Mouse (Mus musculus) spleen, adult 2 months (tissue): ENCODE measurements around the gene Serp2. TPM values are rescaled to one million over a fixed set of nuclear protein-coding genes. Genes with fewer than 3 reads are reported as not detected.

Experiments
- DNase-seq, 2 experiments: peaks; one replicate each; pipeline versions ENCODE4 v3.0.0 to v3.0.0-alpha.2; 2012 to 2021; ENCODE audit warnings: low spot score in 2 of 2, low read depth in 1 of 2
- H3K27ac ChIP-seq: fragments of 200-500 bp; 2 replicates; pipeline ENCODE4 v1.5.1; 2012; ENCODE audit warnings: low read length, inconsistent platforms; ENCODE audit not compliant: insufficient read depth
- H3K27me3 ChIP-seq: fragments of 200-500 bp; 2 replicates; pipeline ENCODE4 v1.6.1; 2012; ENCODE audit warnings: mild to moderate bottlenecking, moderate library complexity, low read length, inconsistent platforms; ENCODE audit not compliant: control insufficient read depth, insufficient read depth
- H3K36me3 ChIP-seq: fragments of 200-500 bp; 2 replicates; pipeline ENCODE4 v1.6.1; 2012; ENCODE audit warnings: mild to moderate bottlenecking, low read length, inconsistent platforms; ENCODE audit not compliant: control insufficient read depth, insufficient read depth
- H3K4me1 ChIP-seq: fragments of 200-500 bp; 2 replicates; pipeline ENCODE4 v1.6.1; 2011; ENCODE audit warnings: inconsistent platforms; ENCODE audit not compliant: control insufficient read depth, insufficient read depth, insufficient read length
- H3K4me3 ChIP-seq: fragments of 200-500 bp; 2 replicates; pipeline ENCODE4 v1.5.1; 2011; ENCODE audit warnings: mild to moderate bottlenecking, inconsistent platforms; ENCODE audit not compliant: insufficient read depth, insufficient read length; ENCODE audit errors: extremely low read depth
- CTCF ChIP-seq: fragments of 200-500 bp; IDR thresholded peaks from 2 replicates; pipeline ENCODE4 v1.5.1; 2011; ENCODE audit warnings: mild to moderate bottlenecking, inconsistent platforms; ENCODE audit not compliant: insufficient read depth, insufficient read length, insufficient replicate concordance; ENCODE audit errors: extremely low read depth
- POLR2A ChIP-seq: fragments of 200-500 bp; IDR thresholded peaks from 2 replicates; pipeline ENCODE4 v1.6.1; 2011; ENCODE audit warnings: low read depth, low read length, inconsistent platforms
- WGBS: fragments of 180-500 bp; shearing (Covaris S2); methylation state at CpG from one replicate; pipeline ENCODE4 v1.1.7; 2018; 5-methylcytosine and 5-hydroxymethylcytosine counted together
- polyA plus RNA-seq: library from polyadenylated mRNA; depleted of rRNA; stranded (reverse); fragments of >200 nt; gene quantifications from 2 replicates; pipeline ENCODE4 v1.2.3, GENCODE M21; 2012; rRNA removed

The Serp2 gene
- polyA plus RNA-seq, 1 experiment, result 4.2 TPM

GRCm38 (mm10) chr14:76483701-76484100 lies 73.0 kb downstream of the Serp2 start:
- H3K4me3 ChIP-seq, result no peak overlapping the region
- H3K27me3 ChIP-seq, result no peaks in the 10 kb centered on the region
- DNase-seq, result no peak
- H3K36me3 ChIP-seq, result no peaks in the 10 kb centered on the region
- no peak overlapping the region for H3K27ac ChIP-seq
- TF ChIP-seq POLR2A, result no peak
- TF ChIP-seq CTCF, result no peak
- WGBS, result 96% methylated on average over 1 of the region's 1 CpGs
- no peaks in the 10 kb centered on the region for H3K4me1 ChIP-seq

Other genes starting within 250 kb of the Serp2 start
- 82.9 and 93.7 TPM in 2 replicates for gene Tsc22d1, start 141.9 kb downstream of the Serp2 start, polyA plus RNA-seq